Mouse (Mus musculus) c-Kit-positive CD71-negative TER-119-negative erythroid progenitor cells, embryonic 14.5 days (primary cell): Measurements from ENCODE around the gene G3bp2.

Experiments
- DNase-seq: peaks from one replicate; pipeline ENCODE4 v3.0.0-alpha.2; 2013; ENCODE audit warnings: low read depth

Gene G3bp2

GRCm38 (mm10) chr5:92098351-92099109 lies 15.0 kb upstream of the G3bp2 start:
- DNase-seq, result no peak

- no peak for DNase-seq
Measured at GRCm38 (mm10) chr5:92097779-92098178, 14.3 kb upstream of the G3bp2 start.

- DNase-seq, result no peak
Measured at GRCm38 (mm10) chr5:92096786-92097185, 13.3 kb upstream of the G3bp2 start.

- no peak for DNase-seq
Measured at GRCm38 (mm10) chr5:92094062-92094415, 10.5 kb upstream of the G3bp2 start.

GRCm38 (mm10) chr5:92093263-92094061 lies 9.9 kb upstream of the G3bp2 start:
- DNase-seq, result no peak

- DNase-seq, result no peak
Measured at GRCm38 (mm10) chr5:92087469-92087868, 4.0 kb upstream of the G3bp2 start.

GRCm38 (mm10) chr5:92085821-92086550 lies 2.5 kb upstream of the G3bp2 start:
- DNase-seq, result no peak

GRCm38 (mm10) chr5:92085246-92085645 lies 1.7 kb upstream of the G3bp2 start:
- DNase-seq, result no peak

GRCm38 (mm10) chr5:92082821-92083401 lies 608 bp downstream of the G3bp2 start:
- DNase-seq, result peak; percentile 25

GRCm38 (mm10) chr5:92081326-92081725 lies 2.2 kb downstream of the G3bp2 start:
- no peak for DNase-seq

- DNase-seq, result no peak
Measured at GRCm38 (mm10) chr5:92080400-92080799, 3.1 kb downstream of the G3bp2 start.

- no peak for DNase-seq
Measured at GRCm38 (mm10) chr5:92079304-92079703, 4.2 kb downstream of the G3bp2 start.

- DNase-seq, result no peak
Measured at GRCm38 (mm10) chr5:92078751-92079150, 4.8 kb downstream of the G3bp2 start.

GRCm38 (mm10) chr5:92076273-92076672 lies 7.2 kb downstream of the G3bp2 start:
- no peak for DNase-seq

GRCm38 (mm10) chr5:92074061-92074460 lies 9.5 kb downstream of the G3bp2 start:
- DNase-seq, result no peak

GRCm38 (mm10) chr5:92063192-92063591 lies 20.3 kb downstream of the G3bp2 start:
- no peak for DNase-seq

GRCm38 (mm10) chr5:92052866-92053265 lies 30.7 kb downstream of the G3bp2 start:
- no peak for DNase-seq

- no peak for DNase-seq
Measured at GRCm38 (mm10) chr5:92050419-92050818, 33.1 kb downstream of the G3bp2 start.

GRCm38 (mm10) chr5:92043783-92044182 lies 39.7 kb downstream of the G3bp2 start, which contains the start of gene Cdkl2:
TSS of gene Cdkl2 (minus strand) at chr5:92043883.
- DNase-seq, result no peak

- peak; percentile 80 for DNase-seq
Measured at GRCm38 (mm10) chr5:92042377-92043348, 40.9 kb downstream of the G3bp2 start.

- no peak for DNase-seq
Measured at GRCm38 (mm10) chr5:92019960-92020359, 63.6 kb downstream of the G3bp2 start.
